Mouse (Mus musculus) megakaryocyte, embryonic 14.5 days (primary cell): ENCODE measurements around the gene Klk7.

Experiments
- FLI1 ChIP-seq: IDR thresholded peaks from 2 replicates; pipeline ENCODE4 v1.6.1; 2012; ENCODE audit warnings: low read length, inconsistent platforms, mixed read lengths
- GATA1 ChIP-seq: IDR thresholded peaks from 3 replicates; pipeline ENCODE4 v1.6.1; 2012; ENCODE audit warnings: mixed read lengths, low read length, inconsistent platforms, borderline replicate concordance

DNA sequence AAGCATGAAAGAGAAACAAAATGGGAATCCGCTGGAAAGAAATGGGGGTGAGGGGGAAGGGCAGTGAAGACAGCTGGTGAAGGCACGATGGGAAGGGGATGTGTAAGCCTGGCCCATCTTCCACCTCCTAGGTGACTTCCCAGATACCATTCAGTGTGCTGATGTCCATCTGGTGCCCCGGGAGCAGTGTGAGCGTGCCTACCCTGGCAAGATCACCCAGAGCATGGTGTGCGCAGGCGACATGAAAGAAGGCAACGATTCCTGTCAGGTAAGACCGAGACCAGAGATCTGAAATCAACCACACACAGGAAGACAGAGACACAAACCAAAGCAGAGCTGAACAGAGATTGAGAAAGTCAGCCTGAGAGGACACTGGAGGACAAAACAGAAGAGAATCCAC lies 17.9 kb downstream of the Klk7 start:
- no peak for TF ChIP-seq FLI1
- no peak for TF ChIP-seq GATA1
